Mouse (Mus musculus): ENCODE results near the gene Sox13. TPM values are rescaled to one million over a fixed set of nuclear protein-coding genes. Genes with fewer than 3 reads are reported as not detected.

Sox13 gene
- polyA plus RNA-seq, 1 experiment = not detected

DNA sequence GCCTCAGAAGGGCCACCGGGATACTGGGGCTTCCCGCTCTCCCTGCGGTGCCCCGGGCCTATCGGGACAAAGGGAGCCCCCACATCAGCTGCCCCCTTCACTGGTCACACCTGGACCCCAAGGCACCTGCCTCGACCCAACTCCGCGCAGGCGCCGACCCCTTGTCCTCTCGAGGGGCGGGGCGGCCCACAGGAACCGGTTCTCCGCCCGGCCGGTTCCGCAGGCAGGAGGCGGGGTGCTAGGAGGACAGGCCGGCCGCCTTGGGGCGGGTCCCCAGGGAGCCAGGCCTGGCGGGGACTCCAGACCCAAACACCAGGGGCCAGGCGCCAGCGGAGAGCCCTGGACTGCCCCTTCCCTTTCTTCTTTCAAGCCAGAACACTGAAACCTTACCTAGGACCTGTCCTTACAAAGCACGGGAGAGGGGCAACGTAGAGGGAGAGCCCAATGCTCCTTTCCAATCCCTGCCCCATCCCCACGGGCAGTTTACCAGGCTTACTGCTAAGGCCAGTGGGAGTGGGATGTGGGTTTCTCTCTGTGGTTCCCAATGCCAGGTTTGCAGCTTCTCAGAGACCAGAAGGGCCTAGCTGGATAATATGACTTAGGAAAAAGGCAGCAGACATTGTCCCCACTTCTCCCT lies 5.9 kb downstream of the Sox13 start:
- Histone ChIP-seq H3K4me1 (ENCODE audit: control insufficient read depth, insufficient read depth, low read length) (no peaks in the 10 kb centered on the region), H3K27ac (ENCODE audit: insufficient read depth, low read depth, low read length) (no peak overlapping the region), H3K4me3 (ENCODE audit: insufficient read depth, low read length) (peak overlapping the region; percentile 39)
- TF ChIP-seq CTCF (IDR thresholded peaks at IDR 0.05; ENCODE audit: low read depth, low read length) (no peak), POLR2A (IDR thresholded peaks at IDR 0.05; ENCODE audit: borderline replicate concordance, low read depth, low read length) (no peak)

DNA sequence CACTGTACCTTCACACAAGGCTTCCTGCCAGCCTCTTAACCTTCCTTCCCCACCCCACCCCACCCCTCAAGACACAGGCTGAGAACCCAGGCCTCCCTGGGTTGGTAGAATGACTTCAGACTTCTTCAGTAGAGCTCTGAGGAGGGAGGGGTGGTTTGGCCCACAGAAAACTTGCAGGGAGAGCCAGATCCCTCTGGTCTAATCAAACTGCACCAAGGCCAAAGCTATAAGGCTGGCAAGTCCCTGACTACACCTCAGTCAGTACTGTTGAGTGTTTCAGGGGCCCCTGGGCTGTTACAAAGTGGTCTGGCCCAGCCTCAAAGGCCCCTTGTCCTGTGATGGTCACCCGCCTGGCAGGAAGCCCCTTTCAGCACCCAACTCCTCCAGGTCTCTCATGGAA lies 6.6 kb downstream of the Sox13 start:
- Histone ChIP-seq H3K27ac (ENCODE audit: insufficient read depth, low read depth, low read length) (no peak overlapping the region), H3K4me3 (ENCODE audit: insufficient read depth, low read length) (no peak overlapping the region), H3K4me1 (ENCODE audit: control insufficient read depth, insufficient read depth, low read length) (no peaks in the 10 kb centered on the region)
- TF ChIP-seq CTCF (IDR thresholded peaks at IDR 0.05; ENCODE audit: low read depth, low read length) (no peak), POLR2A (IDR thresholded peaks at IDR 0.05; ENCODE audit: borderline replicate concordance, low read depth, low read length) (no peak)

DNA sequence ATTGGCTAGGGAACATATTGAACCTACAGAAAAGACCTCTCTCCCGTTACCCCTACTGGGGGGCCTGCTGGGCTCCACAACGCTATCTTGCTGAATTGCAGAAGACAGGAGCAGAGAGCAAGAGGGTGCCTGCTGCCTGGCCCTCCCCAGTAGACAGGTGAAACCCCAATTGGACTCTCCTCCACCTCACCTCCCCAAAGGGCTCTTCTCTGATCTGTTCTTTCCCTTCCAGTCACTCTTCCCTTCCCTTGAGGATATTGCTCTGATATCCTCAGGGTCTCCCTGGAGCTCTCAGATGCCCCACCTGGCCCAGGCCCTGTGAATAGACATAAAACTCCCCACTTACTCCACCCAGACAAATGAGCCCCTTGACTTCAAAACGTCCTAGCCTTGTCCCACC lies 7.1 kb downstream of the Sox13 start:
- Histone ChIP-seq H3K4me1 (ENCODE audit: control insufficient read depth, insufficient read depth, low read length) (no peaks in the 10 kb centered on the region), H3K4me3 (ENCODE audit: insufficient read depth, low read length) (no peak overlapping the region), H3K27ac (ENCODE audit: insufficient read depth, low read depth, low read length) (no peak overlapping the region)
- TF ChIP-seq POLR2A (IDR thresholded peaks at IDR 0.05; ENCODE audit: borderline replicate concordance, low read depth, low read length) (no peak), CTCF (IDR thresholded peaks at IDR 0.05; ENCODE audit: low read depth, low read length) (no peak)

DNA sequence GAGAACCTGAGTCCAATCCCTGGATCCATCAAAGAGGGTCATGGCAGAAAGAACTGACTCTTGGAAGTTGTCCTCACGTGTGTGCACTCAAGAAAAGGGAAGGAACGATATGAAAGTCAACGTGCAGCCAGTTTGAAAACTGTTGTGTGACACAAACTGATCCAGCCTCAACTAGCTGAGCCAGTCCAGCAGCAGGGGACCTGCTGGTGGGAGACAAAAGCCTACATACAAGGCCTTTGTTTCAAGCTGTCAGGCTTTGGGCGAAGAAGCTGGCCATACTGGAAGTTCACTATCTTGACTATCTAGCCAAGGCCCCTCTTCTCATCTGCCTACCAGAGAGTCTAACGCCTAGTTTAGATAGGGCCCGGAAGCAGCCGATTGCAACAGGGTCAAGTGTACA lies 7.7 kb downstream of the Sox13 start:
- TF ChIP-seq CTCF (IDR thresholded peaks at IDR 0.05; ENCODE audit: low read depth, low read length) (no peak), POLR2A (IDR thresholded peaks at IDR 0.05; ENCODE audit: borderline replicate concordance, low read depth, low read length) (no peak)
- no peaks in the 10 kb centered on the region for H3K4me1 ChIP-seq (ENCODE audit: control insufficient read depth, insufficient read depth, low read length)
- no peak overlapping the region for H3K4me3 ChIP-seq (ENCODE audit: insufficient read depth, low read length)
- no peak overlapping the region for H3K27ac ChIP-seq (ENCODE audit: insufficient read depth, low read depth, low read length)

DNA sequence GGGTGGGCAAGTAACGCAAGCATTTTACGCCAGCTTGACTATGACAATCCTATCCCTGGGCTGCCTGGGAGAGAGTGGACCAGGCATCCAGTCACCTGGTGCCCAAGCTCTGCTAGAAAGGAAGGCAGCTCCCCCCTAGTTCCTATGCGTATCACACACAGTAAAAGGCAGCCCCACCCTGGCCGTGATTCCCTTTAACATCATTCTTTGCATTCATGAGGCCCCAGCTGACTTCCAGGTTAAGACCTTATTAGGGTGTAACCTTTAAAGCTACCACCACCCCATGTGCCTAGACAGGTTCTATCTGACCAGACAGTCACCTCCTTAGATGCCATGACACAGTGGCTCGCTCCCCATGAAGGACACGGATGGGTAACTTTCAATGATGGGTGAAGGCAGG lies 8.7 kb downstream of the Sox13 start:
- Histone ChIP-seq H3K4me1 (ENCODE audit: control insufficient read depth, insufficient read depth, low read length) (no peaks in the 10 kb centered on the region), H3K27ac (ENCODE audit: insufficient read depth, low read depth, low read length) (no peak overlapping the region), H3K4me3 (ENCODE audit: insufficient read depth, low read length) (no peak overlapping the region)
- TF ChIP-seq POLR2A (IDR thresholded peaks at IDR 0.05; ENCODE audit: borderline replicate concordance, low read depth, low read length) (no peak), CTCF (IDR thresholded peaks at IDR 0.05; ENCODE audit: low read depth, low read length) (no peak)

DNA sequence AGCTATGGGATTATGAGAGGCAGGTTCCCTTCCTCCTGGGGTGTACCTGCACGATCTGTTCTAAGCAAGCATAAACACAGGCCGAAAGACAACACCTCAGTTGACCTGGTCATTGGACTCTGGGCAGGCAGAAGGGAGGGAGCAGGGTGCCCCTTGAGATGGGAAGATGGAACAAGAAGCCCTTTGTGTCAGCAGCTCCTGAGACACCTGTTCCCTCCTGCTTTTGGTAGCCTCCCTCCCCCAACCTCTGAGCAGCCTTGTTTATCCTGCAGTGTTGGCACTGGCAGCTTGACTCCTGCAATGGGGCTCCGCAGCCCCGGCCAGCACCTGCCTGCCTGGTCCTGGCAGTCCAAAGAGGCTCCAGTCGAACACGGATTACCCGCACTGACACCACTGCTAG lies 9.1 kb downstream of the Sox13 start:
- TF ChIP-seq CTCF (IDR thresholded peaks at IDR 0.05; ENCODE audit: low read depth, low read length) (no peak), POLR2A (IDR thresholded peaks at IDR 0.05; ENCODE audit: borderline replicate concordance, low read depth, low read length) (no peak)

DNA sequence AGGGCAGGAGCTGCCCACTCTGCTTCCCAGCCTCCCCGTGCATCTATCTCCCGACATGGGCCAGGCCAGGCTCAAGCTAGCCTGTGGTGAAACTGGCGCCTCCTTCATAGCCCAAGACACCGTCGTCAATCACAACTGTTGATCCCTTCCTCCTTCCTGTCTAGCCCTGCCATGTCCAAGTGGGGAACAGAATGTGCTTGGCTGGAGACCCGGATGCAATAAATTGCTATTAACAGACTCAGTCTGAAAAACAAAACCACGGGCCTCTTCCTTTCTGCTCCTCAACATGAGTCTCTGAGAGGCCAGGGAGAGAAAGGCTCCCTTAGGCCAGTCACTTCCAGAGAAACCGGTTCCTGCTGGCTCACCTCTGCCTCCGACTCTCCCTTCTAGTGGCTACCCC lies 11.2 kb downstream of the Sox13 start:
- Histone ChIP-seq H3K27ac (ENCODE audit: insufficient read depth, low read depth, low read length) (no peak overlapping the region), H3K4me3 (ENCODE audit: insufficient read depth, low read length) (no peak overlapping the region), H3K4me1 (ENCODE audit: control insufficient read depth, insufficient read depth, low read length) (no peaks in the 10 kb centered on the region)
- no peak for TF ChIP-seq POLR2A (IDR thresholded peaks at IDR 0.05; ENCODE audit: borderline replicate concordance, low read depth, low read length)
- no peak for TF ChIP-seq CTCF (IDR thresholded peaks at IDR 0.05; ENCODE audit: low read depth, low read length)

More for the DNA sequence above, 9.1 kb downstream of the Sox13 start:
- Histone ChIP-seq H3K4me3 (ENCODE audit: insufficient read depth, low read length) (no peak overlapping the region), H3K27ac (ENCODE audit: insufficient read depth, low read depth, low read length) (no peak overlapping the region), H3K4me1 (ENCODE audit: control insufficient read depth, insufficient read depth, low read length) (no peaks in the 10 kb centered on the region)

DNA sequence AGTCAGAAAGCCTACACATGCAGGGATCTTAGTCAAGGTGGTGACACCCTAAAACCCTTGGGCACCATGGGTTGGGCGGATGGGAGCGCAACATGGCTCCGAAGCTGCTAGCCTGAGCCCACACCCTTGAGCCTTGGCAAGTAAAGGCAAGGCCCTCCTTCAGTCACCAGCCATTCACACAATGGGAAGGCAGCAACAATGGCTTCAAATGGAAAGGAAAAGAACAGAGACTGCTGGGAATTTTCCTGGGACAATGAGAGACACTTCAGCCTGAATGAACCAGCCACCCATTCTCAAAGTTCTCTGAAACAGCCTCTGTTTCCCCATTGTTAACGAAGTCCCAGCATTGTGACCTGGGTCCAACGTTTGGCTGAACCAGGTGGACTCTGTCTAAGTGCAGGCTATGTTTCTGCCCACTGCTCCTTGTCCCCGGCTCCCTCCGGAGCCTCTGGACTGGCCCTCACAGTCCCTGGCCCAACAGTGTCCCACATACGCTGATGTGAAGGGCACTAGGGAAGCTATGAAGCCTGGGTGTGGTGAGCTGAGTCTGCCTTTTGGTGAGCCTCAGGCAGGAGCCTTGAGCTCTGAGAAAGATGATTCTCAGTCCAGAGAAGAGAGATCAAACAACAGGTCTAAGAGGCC lies 12.6 kb downstream of the Sox13 start:
- Histone ChIP-seq H3K4me3 (ENCODE audit: insufficient read depth, low read length) (no peak overlapping the region), H3K4me1 (ENCODE audit: control insufficient read depth, insufficient read depth, low read length) (no peaks in the 10 kb centered on the region), H3K27ac (ENCODE audit: insufficient read depth, low read depth, low read length) (no peak overlapping the region)
- TF ChIP-seq POLR2A (IDR thresholded peaks at IDR 0.05; ENCODE audit: borderline replicate concordance, low read depth, low read length) (no peak), CTCF (IDR thresholded peaks at IDR 0.05; ENCODE audit: low read depth, low read length) (no peak)

DNA sequence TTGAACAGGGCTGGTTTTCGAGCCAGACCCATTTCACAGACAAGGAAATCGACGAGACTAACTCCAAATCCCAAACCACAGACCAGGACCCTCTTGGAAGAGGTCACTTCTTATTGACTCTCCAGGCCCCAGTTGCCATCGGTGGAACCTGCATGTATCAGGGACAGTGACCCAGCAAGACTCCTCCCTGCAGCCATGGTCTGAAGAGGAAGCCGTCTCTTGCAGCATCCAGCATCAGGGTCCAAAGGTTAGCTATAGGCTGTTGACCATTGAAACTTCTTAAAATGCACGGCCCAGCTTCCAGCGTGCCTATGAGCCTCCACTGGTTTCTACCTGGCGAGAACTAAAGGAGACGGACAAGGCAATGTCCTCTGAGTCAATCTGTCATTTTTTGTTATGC lies 14.4 kb downstream of the Sox13 start:
- H3K4me3 ChIP-seq (ENCODE audit: insufficient read depth, low read length) = no peak overlapping the region
- TF ChIP-seq POLR2A (IDR thresholded peaks at IDR 0.05; ENCODE audit: borderline replicate concordance, low read depth, low read length) = no peak
- no peak for TF ChIP-seq CTCF (IDR thresholded peaks at IDR 0.05; ENCODE audit: low read depth, low read length)
- H3K4me1 ChIP-seq (ENCODE audit: control insufficient read depth, insufficient read depth, low read length) = no peaks in the 10 kb centered on the region
- no peak overlapping the region for H3K27ac ChIP-seq (ENCODE audit: insufficient read depth, low read depth, low read length)

DNA sequence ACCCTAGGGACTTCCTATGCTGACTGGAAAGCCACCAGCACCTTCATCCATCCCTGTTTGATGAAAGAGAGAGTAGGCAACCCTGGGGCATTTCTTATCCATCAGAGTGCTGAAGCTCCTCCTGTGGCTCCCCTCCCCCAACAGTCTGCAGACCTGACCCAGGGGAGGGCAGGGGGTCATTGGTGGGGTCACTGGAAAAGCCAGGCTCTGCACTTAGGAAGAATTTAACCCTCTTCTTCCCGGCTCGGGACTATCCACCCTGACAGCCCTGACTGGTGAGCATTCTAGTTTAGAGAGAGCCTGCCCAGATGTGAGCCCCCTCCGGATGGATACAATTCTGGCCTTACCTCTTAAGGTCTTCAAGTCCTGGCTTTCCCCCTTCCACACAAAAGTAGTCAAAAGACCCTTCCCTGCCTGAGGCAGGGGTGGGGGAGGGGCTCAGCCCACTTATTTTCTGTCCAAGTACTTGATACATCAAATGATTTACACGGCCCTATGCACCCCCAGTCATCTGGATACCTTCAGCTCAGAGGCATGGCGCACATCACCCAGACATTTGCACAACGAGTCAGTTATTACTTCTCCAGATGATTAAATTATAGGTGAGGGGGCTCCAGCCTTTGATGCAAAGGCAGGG lies 15.2 kb downstream of the Sox13 start:
- H3K27ac ChIP-seq (ENCODE audit: insufficient read depth, low read depth, low read length) = no peak overlapping the region
- H3K4me1 ChIP-seq (ENCODE audit: control insufficient read depth, insufficient read depth, low read length) = no peaks in the 10 kb centered on the region
- TF ChIP-seq POLR2A (IDR thresholded peaks at IDR 0.05; ENCODE audit: borderline replicate concordance, low read depth, low read length) (no peak), CTCF (IDR thresholded peaks at IDR 0.05; ENCODE audit: low read depth, low read length) (no peak)
- H3K4me3 ChIP-seq (ENCODE audit: insufficient read depth, low read length) = no peak overlapping the region

Data from bone marrow macrophage, adult 2 months (primary cell).